Mouse (Mus musculus) lung, adult 2 months (tissue): ENCODE data around the gene Sacs.

Experiments
- CTCF ChIP-seq: fragments of 200-500 bp; IDR thresholded peaks from 2 replicates; pipeline ENCODE4 v1.5.1; 2011; ENCODE audit warnings: mild to moderate bottlenecking, low read length, control low read depth; ENCODE audit not compliant: insufficient read depth
- POLR2A ChIP-seq: fragments of 200-500 bp; IDR thresholded peaks from 2 replicates; pipeline ENCODE4 v1.6.1; 2011; ENCODE audit warnings: low read depth, mild to moderate bottlenecking, control low read depth, low read length, borderline replicate concordance; ENCODE audit errors: extremely low read depth

- no peak for TF ChIP-seq CTCF
- no peak for TF ChIP-seq POLR2A
Measured at GRCm38 (mm10) chr14:61092073-61092472, 46.2 kb upstream of the Sacs start.
